Mouse (Mus musculus): Measurements from ENCODE around the gene Copg2. TPM values are rescaled to one million over a fixed set of nuclear protein-coding genes. Genes with fewer than 3 reads are reported as not detected.
A peak's percentile ranks its signal among the peaks of the same experiment; 100 is the strongest.

Copg2 gene
- polyA plus RNA-seq, 1 experiment from 2014 or later: 15.9 TPM

- DNase-seq (ENCODE audit: low spot score) (no peak), ATAC-seq (no peak)
- Histone ChIP-seq H3K9ac (replicated peaks; ENCODE audit: low read depth) (no peak within 1 kb of the TSS), H3K27me3 (replicated peaks; ENCODE audit: insufficient read depth, low read length) (no peaks in the 10 kb centered on the region), H3K27ac (ENCODE audit: low read length) (no peak within 1 kb of the TSS), H3K36me3 (ENCODE audit: insufficient read depth, low read length) (no peaks in the 10 kb centered on the region), H3K9me3 (ENCODE audit: low read length) (no peaks in the 10 kb centered on the region), H3K4me2 (replicated peaks; ENCODE audit: low read depth, low read length) (no peak within 1 kb of the TSS), H3K4me1 (ENCODE audit: insufficient read depth, low read depth, low read length) (no peaks in the 10 kb centered on the region; the same call in 1 of the 2 replicates), H3K4me3 (ENCODE audit: low read depth, low read length) (no peak within 1 kb of the TSS)
- 67% methylated on average over 7 of the region's 7 CpGs for WGBS
- TF ChIP-seq CTCF (IDR thresholded peaks at IDR 0.05): no peak
- TF ChIP-seq EP300 (IDR thresholded peaks at IDR 0.05): no peak
Measured at GRCm38 (mm10) chr6:30723331-30723730, 173.3 kb downstream of the Copg2 start, which contains the start of gene Mest. Mest (plus strand) TSS chr6:30723547.

- ATAC-seq (no peak), DNase-seq (ENCODE audit: low spot score) (no peak)
- Histone ChIP-seq H3K27me3 (replicated peaks; ENCODE audit: insufficient read depth, low read length) (no peaks in the 10 kb centered on the region), H3K36me3 (ENCODE audit: insufficient read depth, low read length) (no peaks in the 10 kb centered on the region), H3K4me2 (replicated peaks; ENCODE audit: low read depth, low read length) (no peak overlapping the region), H3K27ac (ENCODE audit: low read length) (no peak overlapping the region), H3K4me3 (ENCODE audit: low read depth, low read length) (no peak overlapping the region), H3K9me3 (ENCODE audit: low read length) (no peaks in the 10 kb centered on the region), H3K4me1 (ENCODE audit: insufficient read depth, low read depth, low read length) (no peaks in the 10 kb centered on the region; the same call in 1 of the 2 replicates), H3K9ac (replicated peaks; ENCODE audit: low read depth) (no peak overlapping the region)
- WGBS: 73% methylated on average over 4 of the region's 4 CpGs
- no peak for TF ChIP-seq EP300 (IDR thresholded peaks at IDR 0.05)
- no peak for TF ChIP-seq CTCF (IDR thresholded peaks at IDR 0.05)
Measured at GRCm38 (mm10) chr6:30722385-30723164, 174.0 kb downstream of the Copg2 start.

GRCm38 (mm10) chr6:30716796-30717195 is 179.8 kb downstream of the Copg2 start:
- 45% methylated on average over 7 of the region's 7 CpGs for WGBS
- no peak for DNase-seq (ENCODE audit: low spot score)
- no peak overlapping the region for H3K27ac ChIP-seq (ENCODE audit: low read length)

GRCm38 (mm10) chr6:30714891-30715471 is 181.6 kb downstream of the Copg2 start:
- H3K27ac ChIP-seq (ENCODE audit: low read length): no peak overlapping the region
- WGBS: 71% methylated on average over 5 of the region's 5 CpGs
- no peak for DNase-seq (ENCODE audit: low spot score)

More at GRCm38 (mm10) chr6:30716796-30717195, 179.8 kb downstream of the Copg2 start:
- ATAC-seq: peak; percentile 62
- Histone ChIP-seq H3K9me3 (ENCODE audit: low read length) (no peaks in the 10 kb centered on the region), H3K4me2 (replicated peaks; ENCODE audit: low read depth, low read length) (no peak overlapping the region), H3K36me3 (ENCODE audit: insufficient read depth, low read length) (no peaks in the 10 kb centered on the region), H3K4me3 (ENCODE audit: low read depth, low read length) (no peak overlapping the region), H3K4me1 (ENCODE audit: insufficient read depth, low read depth, low read length) (no peaks in the 10 kb centered on the region), H3K9ac (replicated peaks; ENCODE audit: low read depth) (no peak overlapping the region), H3K27me3 (replicated peaks; ENCODE audit: insufficient read depth, low read length) (no peaks in the 10 kb centered on the region)
- no peak for TF ChIP-seq CTCF (IDR thresholded peaks at IDR 0.05)
- no peak for TF ChIP-seq EP300 (IDR thresholded peaks at IDR 0.05)

GRCm38 (mm10) chr6:30713896-30714295 is 182.7 kb downstream of the Copg2 start:
- no peaks in the 10 kb centered on the region for H3K9me3 ChIP-seq (ENCODE audit: low read length)
- no peaks in the 10 kb centered on the region for H3K36me3 ChIP-seq (ENCODE audit: insufficient read depth, low read length)
- TF ChIP-seq EP300 (IDR thresholded peaks at IDR 0.05) (no peak), CTCF (IDR thresholded peaks at IDR 0.05) (no peak)
- H3K9ac ChIP-seq (replicated peaks; ENCODE audit: low read depth): no peak overlapping the region
- DNase-seq (ENCODE audit: low spot score): no peak
- H3K4me3 ChIP-seq (ENCODE audit: low read depth, low read length): no peak overlapping the region
- H3K27ac ChIP-seq (ENCODE audit: low read length): peak overlapping the region; percentile 28; the same call in 1 of the 2 replicates
- H3K4me2 ChIP-seq (replicated peaks; ENCODE audit: low read depth, low read length): no peak overlapping the region
- H3K27me3 ChIP-seq (replicated peaks; ENCODE audit: insufficient read depth, low read length): no peaks in the 10 kb centered on the region
- WGBS: 73% methylated on average over 11 of the region's 11 CpGs
- no peak for ATAC-seq
- H3K4me1 ChIP-seq (ENCODE audit: insufficient read depth, low read depth, low read length): no peaks in the 10 kb centered on the region; the same call in 1 of the 2 replicates

More at GRCm38 (mm10) chr6:30714891-30715471, 181.6 kb downstream of the Copg2 start:
- no peak for TF ChIP-seq EP300 (IDR thresholded peaks at IDR 0.05)
- TF ChIP-seq CTCF (IDR thresholded peaks at IDR 0.05): no peak
- ATAC-seq: no peak
- no peaks in the 10 kb centered on the region for H3K36me3 ChIP-seq (ENCODE audit: insufficient read depth, low read length)
- H3K4me3 ChIP-seq (ENCODE audit: low read depth, low read length): no peak overlapping the region
- no peak overlapping the region for H3K4me2 ChIP-seq (replicated peaks; ENCODE audit: low read depth, low read length)
- H3K9me3 ChIP-seq (ENCODE audit: low read length): no peaks in the 10 kb centered on the region
- no peaks in the 10 kb centered on the region for H3K27me3 ChIP-seq (replicated peaks; ENCODE audit: insufficient read depth, low read length)
- H3K9ac ChIP-seq (replicated peaks; ENCODE audit: low read depth): no peak overlapping the region
- H3K4me1 ChIP-seq (ENCODE audit: insufficient read depth, low read depth, low read length): no peaks in the 10 kb centered on the region; the same call in 1 of the 2 replicates

GRCm38 (mm10) chr6:30713455-30713854 is 183.1 kb downstream of the Copg2 start:
- H3K27me3 ChIP-seq (replicated peaks; ENCODE audit: insufficient read depth, low read length): no peaks in the 10 kb centered on the region
- no peaks in the 10 kb centered on the region for H3K9me3 ChIP-seq (ENCODE audit: low read length)
- TF ChIP-seq CTCF (IDR thresholded peaks at IDR 0.05): no peak
- TF ChIP-seq EP300 (IDR thresholded peaks at IDR 0.05): no peak
- H3K4me2 ChIP-seq (replicated peaks; ENCODE audit: low read depth, low read length): no peak overlapping the region
- no peak for ATAC-seq
- no peak overlapping the region for H3K9ac ChIP-seq (replicated peaks; ENCODE audit: low read depth)
- peak overlapping the region; percentile 28; the same call in 1 of the 2 replicates for H3K27ac ChIP-seq (ENCODE audit: low read length)
- H3K4me1 ChIP-seq (ENCODE audit: insufficient read depth, low read depth, low read length): no peaks in the 10 kb centered on the region; the same call in 1 of the 2 replicates
- no peak overlapping the region for H3K4me3 ChIP-seq (ENCODE audit: low read depth, low read length)
- DNase-seq (ENCODE audit: low spot score): no peak
- no peaks in the 10 kb centered on the region for H3K36me3 ChIP-seq (ENCODE audit: insufficient read depth, low read length)
- WGBS: 71% methylated on average over 6 of the region's 6 CpGs

Data from lung, postnatal 0 days (tissue).